Mouse (Mus musculus) layer of hippocampus, postnatal 25 days (tissue): Measurements from ENCODE around the gene Hist2h3b. TPM values are rescaled to one million over a fixed set of nuclear protein-coding genes. Genes with fewer than 3 reads are reported as not detected.
"Not testable (repeated sequence)": the region's sequence is repeated elsewhere in the genome, so short reads cannot be mapped to it uniquely, and the experiment has no call there.

Experiments
- DNase-seq, 2 experiments: peaks; one replicate each; pipeline ENCODE4 v3.0.0; 2022; ENCODE audit warnings: mixed read lengths in 2 of 2, low spot score in 1 of 2; ENCODE audit errors: extremely low spot score in 1 of 2
- total RNA-seq, 2 experiments: library from RNA; stranded (reverse); gene quantifications; 2 replicates each; pipeline ENCODE4 v1.2.3; 2021

Gene Hist2h3b
- 10 to 100 TPM; 41.9 to 53.6 TPM for total RNA-seq

DNA sequence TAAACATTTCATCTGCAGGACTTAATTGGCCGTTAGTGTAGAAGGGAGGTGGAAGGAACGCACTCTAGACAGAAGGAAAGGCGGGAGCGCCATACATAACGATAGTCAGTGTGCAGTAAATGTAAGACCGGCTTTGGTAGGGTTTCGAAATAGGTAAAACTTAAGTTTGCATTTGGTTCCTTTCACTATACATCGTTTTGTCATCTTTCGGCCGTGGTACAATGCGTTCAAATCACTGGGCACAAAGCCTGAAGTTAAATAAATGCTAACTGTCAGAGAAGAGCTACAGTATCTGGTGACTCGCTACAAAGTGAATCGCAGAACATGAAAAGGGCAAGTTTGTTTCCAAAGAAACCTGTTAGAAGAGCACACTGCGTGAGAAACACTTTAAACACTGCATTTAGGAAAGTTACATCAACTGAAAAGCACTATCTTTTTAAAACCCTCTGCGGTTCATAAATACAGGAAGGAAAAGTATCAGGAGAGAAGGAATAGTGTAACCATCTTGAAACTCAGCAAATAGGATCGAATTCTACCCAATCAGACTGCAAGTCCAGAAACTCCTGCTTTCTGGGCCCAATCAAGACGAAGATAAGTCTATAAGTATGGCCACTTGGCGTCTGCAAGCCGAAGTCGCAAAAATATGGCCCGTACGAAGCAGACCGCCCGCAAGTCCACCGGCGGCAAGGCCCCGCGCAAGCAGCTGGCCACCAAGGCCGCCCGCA, at the start of gene Hist2h3b:
Hist2h3b (plus strand) TSS at position 604 of the 725 bp plus-strand sequence.
- peak; percentile 74 to 76 for DNase-seq

DNA sequence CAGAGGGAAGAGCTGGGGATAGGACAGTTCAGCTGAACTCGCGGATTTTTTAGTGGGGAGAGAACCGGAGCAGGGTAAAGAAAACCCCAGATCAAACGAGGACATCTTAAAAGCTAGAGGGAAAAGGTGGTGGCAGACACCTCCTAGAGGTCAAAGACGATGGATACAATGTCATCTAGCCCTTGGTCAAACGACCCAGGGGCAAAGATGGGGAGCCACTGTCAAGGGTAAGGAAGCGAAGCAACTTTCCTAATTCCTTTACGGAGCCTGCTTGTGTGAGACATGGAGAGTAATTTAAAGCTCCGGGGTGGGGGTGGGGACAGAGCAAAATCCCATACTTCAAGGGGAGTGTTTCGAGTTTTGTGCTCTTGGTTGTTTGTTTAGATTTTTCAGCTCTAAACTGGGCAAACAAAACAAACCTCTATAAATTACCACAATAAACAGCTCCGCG, 49.2 kb upstream of the Hist2h3b start:
- no peak for DNase-seq

DNA sequence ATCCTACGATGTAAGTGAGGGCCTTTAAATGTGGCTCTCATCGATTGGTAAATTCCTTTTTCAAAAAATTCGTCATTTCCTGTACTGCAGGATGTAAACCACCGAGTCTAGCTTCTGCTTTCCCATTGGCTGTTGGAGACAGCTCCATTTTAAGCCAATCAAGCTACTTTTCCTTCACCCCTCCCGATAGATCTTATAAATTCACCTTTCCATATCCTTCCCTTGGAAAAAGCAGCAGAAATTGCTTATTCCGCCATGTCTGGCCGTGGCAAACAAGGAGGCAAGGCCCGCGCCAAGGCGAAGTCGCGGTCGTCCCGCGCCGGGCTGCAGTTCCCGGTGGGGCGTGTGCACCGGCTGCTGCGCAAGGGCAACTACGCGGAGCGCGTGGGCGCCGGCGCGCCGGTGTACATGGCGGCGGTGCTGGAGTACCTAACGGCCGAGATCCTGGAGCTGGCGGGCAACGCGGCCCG, 48.8 kb upstream of the Hist2h3b start, which contains the start of the genes Bola1 and Hist2h2ab:
Bola1 (minus strand) TSS at position 49 of the 470 bp plus-strand sequence.
Hist2h2ab (plus strand) TSS at position 205 of the 470 bp plus-strand sequence.
- DNase-seq, result peak; percentile 49 to 81

DNA sequence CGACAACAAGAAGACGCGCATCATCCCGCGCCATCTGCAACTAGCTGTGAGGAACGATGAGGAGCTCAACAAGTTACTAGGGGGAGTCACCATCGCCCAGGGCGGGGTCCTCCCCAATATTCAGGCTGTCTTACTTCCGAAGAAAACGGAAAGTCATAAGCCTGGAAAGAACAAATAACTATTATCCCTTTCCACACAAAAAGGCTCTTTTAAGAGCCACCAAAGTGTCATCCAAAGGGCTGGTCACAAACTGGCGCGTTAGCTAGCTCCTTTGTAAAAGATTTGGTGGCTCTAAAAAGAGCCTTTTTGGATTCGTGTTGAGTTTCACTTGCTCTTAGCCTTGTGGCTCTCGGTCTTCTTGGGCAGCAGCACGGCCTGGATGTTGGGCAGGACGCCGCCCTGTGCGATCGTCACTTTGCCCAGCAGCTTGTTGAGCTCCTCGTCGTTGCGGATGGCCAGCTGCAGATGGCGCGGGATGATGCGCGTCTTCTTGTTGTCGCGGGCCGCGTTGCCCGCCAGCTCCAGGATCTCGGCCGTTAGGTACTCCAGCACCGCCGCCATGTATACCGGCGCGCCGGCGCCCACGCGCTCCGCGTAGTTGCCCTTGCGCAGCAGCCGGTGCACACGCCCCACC, 48.2 kb upstream of the Hist2h3b start:
- not testable (repeated sequence) for DNase-seq

DNA sequence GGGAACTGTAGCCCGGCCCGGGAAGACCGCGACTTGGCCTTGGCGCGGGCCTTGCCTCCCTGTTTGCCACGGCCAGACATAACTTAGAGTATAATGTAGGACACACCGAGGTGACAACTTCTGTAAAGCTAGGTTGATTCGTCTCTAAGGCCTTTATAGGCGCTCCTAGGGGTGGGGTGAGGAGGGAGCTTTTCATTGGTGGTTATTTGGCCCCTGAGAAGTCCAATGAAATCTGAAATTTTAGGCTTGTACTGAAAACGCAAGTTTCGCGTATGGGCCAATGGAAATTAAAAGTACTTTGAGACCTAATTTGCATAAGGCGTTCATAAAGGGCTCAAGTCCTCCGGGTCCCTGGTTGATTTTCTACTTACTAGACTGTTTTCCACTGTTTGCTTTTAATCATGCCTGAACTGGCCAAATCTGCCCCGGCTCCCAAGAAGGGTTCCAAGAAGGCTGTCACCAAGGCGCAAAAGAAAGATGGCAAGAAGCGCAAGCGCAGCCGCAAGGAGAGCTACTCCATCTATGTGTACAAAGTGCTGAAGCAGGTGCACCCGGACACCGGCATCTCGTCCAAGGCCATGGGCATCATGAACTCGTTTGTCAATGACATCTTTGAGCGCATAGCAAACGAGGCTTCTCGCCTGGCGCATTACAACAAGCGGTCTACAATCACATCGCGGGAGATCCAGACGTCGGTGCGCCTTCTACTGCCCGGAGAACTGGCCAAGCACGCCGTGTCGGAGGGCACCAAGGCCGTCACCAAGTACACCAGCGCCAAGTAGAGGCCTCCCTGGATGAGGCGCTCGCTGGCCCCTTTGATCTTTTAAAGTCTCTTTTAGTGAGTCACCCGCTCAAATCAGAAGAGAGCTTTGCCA, 47.5 kb upstream of the Hist2h3b start, which contains the start of the genes Hist2h2ac and Hist2h2be:
Hist2h2ac (minus strand) TSS at position 116 of the 875 bp plus-strand sequence.
Hist2h2be (plus strand) TSS at position 355 of the 875 bp plus-strand sequence.
- DNase-seq, result peak; percentile 65 to 81

DNA sequence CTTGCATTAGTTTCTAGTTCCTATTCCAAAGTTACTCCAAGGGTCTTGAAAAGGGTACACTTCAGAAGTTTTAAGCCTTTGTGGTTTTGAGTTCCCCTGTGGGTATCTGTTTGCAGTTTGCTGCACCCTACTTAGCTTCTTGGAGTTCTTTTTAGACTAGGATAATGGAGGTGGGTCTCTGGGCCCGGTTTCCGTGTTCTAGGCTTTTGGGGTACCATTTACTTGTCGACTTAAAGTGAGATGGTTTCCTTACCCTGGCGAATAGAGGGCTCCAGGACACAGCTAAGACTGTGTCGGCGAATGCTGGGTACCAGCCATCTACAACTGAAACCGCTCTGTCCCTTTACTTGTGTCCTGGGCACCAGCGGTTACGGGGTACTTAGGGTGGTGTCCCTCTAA, 46.8 kb upstream of the Hist2h3b start:
- DNase-seq, result no peak

DNA sequence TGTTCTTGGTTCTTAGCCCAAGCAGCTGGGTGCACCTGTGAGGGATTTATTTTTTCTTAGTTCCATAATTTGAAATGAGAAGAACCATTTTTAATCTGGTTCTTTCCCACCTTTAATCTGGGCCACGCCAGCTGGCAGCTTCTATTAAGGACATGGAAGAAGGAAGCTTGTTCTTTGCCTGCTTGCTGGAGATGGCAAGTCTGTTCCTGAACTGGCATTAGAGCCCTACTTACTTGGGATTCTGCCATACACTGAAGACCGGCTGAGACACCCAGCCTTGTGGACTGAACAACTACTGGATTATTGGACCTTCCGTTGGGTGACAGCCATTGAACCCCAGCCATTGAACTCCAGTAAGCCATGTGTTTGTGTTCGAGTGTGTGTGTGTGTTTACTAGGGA, 45.7 kb upstream of the Hist2h3b start:
- no peak for DNase-seq

DNA sequence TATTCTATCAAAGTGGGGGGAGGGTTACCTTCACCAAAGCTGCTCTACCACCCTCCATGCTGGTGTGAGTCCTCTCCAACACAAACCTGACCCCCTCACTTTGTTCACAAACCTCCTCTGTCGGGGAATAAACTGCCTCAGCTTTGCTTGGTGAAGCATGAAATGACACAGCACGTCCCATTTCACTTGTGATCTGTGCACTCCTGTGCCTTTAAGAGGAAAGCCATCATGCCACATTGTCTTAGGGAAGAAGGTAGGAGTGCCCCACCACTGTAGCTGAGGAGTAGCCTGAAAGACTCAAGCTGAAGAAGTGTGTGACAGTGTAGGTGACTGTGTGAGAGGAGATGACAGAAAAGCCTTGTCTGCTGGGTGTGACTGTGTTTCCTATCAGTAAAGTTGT, 43.0 kb upstream of the Hist2h3b start:
- no peak for DNase-seq

DNA sequence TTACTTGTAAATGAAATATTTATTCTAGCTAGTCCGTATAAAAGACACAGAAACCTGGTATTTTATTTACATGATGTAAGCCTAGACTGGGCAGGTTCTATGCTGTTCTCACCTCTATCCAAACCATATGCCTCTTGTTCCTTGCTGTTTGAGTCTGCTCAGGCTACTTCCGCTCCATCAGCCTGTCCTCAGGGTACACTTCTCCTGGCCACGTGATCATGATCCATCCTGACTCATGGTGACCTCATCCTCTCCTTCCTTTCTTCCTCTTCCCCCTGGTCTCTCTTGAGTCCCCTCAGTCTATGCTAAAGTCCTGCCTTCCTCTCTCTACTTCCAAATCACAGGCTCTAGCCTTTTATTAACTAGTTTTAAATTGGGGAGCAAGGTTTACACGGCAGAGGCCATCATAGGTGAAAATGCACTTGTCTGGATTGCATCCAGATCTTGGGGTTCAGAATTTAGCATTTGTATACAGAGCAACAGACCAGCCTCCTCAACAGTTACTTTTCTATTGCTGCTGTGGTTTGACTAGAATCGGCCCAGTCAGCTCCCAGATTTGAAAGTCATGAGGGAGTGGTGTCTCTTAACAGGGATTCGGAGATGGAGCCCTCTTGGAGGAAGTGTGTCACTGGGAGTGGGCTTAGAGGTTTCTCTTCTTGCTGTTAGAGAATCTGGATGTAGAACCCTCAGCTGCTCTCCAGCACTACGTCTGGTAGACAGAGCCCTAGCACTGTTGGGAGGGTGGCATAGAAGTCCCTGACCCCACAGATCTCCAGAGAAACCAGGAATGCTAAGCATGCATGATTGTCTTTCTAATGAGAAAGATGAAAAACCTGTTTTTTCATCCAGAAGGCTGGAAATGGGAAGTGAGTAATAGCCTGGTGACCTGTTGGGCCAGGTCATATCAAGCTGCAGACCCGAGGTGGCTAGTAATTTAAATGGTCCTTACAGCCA, 41.5 kb upstream of the Hist2h3b start:
- no peak for DNase-seq

DNA sequence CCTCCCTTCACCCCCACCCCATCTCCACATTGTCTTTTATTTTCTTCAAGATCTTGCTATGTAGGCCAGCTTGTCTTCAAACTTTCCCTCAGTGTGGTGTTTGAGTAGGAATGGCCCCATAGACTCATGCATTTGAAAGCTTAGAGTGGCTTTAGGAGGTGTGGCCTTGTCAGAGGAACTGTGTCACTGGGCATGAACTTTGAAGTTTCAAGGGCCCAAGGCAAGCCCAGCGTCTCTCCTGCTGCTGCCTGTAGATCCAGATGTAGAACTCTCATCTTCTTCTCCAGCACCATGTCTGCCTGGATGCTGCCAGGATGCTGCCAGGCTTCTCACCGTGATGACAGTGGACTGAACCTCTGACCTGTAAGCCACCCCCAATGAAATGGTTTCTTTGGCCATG, 39.6 kb upstream of the Hist2h3b start:
- no peak for DNase-seq

DNA sequence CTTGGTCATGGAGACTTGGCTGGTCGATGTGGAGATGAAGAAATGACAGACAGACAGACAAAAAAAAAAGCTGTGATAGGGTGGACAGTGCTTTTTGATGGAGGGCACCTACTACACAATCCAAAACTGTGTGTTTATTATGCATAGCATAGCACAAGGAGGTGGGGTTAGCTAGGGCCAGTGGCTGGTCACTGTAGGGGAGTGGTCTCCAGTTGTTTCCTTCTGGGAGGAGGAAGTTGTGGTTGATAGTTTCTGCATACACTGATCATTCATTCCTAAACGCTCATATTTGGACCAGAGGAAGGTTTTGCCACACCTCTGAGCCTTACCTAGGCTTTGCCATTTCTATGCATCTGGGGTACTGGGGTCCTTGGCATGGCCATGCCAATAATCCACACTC, 38.0 kb upstream of the Hist2h3b start:
- DNase-seq, result no peak

DNA sequence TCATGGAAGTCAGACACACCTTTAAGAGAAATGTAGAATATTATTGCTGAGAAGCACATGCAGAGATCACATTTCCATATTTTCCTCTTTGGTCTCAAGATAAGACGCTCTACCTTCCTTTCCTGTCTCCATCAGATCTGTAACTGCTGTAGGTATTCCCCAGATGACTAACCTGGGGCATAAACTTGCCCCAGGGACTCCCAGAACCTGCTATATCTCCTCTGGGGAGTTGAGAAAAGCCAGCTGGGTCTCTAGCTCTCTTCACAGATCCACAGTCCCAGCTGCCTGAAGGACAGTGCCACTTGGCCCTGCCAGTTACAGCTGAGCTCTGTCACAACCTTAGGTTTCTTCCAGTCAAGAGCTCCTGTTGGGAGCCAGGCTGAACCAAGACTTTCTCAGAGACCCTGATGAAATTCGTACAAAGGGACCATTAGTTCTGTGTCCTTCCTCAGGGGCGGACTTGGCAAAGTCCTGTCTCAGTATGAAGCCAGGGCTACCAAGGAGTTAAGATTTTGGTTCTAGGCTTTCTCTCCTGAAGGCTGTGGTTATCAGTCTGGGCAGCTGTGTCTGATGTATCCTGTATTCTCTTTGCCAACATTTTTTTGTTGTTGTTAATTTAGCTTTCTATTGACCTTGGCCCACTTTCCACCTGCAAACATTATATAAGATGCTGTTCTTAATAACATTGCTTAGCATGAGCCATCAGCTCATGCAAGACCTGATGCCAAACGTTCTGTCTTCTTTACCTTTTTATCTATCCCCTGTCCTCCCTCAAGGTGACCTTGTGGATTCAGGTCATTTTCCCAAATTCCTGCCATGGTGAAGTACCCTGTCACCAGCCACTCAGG, 37.3 kb upstream of the Hist2h3b start:
- no peak for DNase-seq

DNA sequence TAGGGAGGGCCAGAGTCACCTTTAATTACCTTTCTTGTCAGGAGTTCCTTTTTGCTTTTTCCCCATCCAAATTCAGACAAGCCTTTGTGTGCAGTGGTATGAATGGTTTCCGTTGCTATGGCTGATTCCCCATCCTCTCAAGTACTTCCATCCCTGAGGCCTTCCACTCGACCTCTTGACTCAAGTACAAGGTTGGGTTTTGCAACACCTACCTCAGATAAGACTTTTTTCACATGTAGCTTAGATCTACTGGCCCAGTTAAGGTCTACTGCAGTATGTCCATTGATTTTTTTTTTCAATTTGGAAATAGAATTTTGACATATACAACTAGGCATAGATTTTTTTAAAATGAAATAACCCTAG, 36.7 kb upstream of the Hist2h3b start:
- no peak for DNase-seq

DNA sequence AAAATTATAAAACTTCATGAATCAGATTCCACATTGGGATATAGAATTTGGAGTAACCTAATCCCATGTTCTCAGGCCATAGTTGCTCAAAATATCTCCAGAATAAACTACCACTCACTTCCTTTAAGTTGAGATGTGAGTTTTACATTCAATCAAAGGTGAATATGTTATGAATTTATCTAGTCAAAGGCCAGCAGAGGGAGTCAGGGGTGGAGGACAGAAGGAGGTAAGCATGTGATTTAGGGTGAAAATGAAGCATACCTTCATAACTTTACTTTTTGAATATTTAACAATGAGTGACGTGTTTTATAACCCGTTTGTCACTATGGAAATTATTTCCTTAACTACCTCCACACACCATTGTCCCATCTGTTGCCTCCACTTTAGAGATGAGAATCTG, 33.5 kb upstream of the Hist2h3b start:
- no peak for DNase-seq

DNA sequence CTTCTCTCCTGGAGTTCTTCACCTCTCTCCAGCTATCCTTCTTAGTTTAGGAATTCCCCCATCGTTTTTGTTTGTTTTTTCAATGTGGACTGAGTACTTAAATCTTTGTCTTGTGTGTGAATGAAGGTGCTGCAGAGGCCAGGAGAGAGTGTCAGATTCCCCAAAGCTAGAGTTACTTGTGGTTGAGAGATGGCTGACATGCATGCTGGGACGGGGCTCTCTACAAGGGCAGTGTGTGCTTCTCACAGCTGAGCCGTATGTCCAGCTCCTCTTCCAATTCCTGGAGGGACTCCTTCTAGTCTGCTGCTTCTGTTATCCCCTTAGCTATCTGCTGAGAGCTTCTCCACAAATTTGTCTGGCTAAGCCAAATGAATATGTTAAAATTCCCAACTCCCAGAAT, 32.6 kb upstream of the Hist2h3b start:
- DNase-seq, result no peak

DNA sequence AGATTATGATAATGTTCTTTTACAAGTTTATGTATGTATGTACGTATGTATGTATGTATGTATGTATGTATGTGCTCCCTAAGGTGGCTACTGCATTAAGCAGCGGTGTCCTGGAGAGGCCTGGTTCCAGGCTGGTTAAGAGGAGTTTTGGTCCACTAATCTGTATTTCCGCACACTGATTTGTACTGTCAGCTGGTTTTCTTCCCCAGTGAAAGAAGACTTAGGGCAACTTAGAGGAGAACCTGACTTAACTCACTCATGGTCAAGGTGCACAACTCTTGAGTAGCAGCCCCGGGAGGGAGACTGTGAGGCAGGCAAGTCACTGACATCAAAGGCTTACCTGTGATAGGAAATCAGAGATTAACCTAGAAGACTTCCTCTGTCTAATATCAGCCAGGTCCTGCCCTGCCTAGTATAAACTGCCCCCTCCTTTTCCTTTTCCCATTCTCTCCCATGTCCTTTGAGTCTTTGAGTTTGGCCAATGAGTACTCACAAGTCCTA, 31.6 kb upstream of the Hist2h3b start:
- no peak for DNase-seq

DNA sequence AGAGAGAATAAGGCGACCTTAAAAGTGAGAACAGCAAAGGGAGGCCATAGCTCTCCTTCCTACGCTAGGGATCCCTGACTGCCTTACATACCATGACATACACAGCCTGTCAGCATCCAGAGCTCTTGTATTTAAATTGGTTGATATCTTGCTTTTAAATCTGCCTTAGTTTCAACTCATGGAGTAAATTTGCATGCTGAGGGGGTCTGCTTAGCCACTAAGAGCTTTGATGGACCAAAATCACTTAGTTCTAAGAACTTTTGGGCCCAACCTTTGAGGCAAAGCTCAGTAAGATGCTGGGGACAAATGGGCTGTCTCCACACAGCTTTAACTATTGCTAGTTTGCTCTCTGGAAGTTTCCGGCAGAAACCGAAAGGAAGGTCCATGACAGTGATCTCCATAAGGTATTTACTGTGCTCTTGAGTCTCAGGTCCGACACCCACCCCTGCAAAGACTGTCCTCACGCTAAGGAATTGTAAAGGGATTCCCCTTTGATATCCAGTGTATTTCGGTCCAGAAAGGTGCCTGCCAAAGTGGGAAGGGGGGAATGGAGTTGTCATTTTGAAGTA, 31.0 kb upstream of the Hist2h3b start:
- DNase-seq, result no peak

DNA sequence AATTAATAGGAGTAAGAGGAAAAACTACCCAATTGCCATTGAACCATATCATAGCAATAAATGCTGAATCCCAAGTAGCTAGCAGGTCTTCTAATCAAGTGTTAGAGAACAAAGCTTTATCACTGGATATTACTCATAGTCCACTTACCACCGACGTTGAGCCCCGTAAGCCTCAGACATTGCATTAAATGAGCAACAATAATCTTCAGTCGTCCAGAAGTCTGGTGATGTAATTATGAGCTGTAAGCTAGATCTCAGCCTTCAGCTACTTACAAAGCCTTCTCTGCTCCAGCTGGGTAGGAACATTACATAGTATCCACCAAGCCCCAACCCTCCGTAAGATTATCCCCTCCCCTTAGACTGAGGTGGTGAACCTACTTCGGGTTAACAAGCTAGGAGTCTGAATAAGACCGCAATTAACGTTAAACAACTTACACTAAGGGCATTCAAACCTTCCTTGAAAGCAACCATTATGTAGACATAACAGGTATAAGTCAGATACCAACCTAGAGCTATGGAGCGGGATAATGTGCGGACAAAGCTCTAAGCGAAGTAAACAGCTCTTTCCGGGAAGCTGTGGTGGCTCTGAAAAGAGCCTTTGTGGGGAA, 30.4 kb upstream of the Hist2h3b start:
- DNase-seq, result no peak
